ENCODE assay signal across 10 mouse cellular contexts in the genomic region with DNA sequence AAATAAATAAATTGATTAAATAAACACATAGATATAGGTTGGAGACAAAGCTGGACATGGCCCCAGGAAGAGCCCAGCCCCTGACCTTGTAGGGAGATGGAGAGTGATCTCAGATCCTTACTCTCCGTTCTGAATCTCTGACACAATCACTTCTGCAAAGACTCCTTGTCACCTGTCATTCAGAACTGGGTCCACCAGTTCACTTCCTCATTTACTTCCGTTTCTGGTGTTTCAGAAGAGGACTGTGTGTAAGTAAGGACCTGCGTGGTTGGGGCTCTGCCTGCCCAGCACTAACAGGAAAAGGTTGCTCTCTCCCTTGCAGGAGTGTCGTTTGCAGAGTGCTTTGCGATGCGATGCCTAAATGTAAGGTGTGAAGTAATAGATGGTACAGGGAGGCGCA. TPM values are rescaled to one million over a fixed set of nuclear protein-coding genes. Genes with fewer than 3 reads are reported as not detected.
DNase-seq lines count a peak whose midpoint lies in the region; ATAC-seq lines count a peak whose summit lies in the region.
"Had no signal": no experiment of that assay in that cellular context is flagged by ENCODE, and none has a peak within 500 bp of the region (broad histone marks: within the 10 kb centered on the region; RNA-seq: fewer than 3 reads in every experiment).

No protein-coding gene starts in this region.

- peak overlapping the region; percentile 16; the same call in 1 of the 2 replicates for H3K4me2 ChIP-seq in heart, embryonic 13.5 days

- H3K27ac ChIP-seq in heart, embryonic 13.5 days (replicated peaks) = peak overlapping the region; percentile 86

- peaks cover 14% of the 10 kb centered on the region; the same call in 1 of the 2 replicates for H3K36me3 ChIP-seq in heart, embryonic 13.5 days

- 59% methylated on average over 7 of the region's 7 CpGs for WGBS in heart, embryonic 13.5 days

- no peak for ATAC-seq in heart, embryonic 13.5 days (ENCODE audit: extremely low read depth, insufficient number of reproducible peaks, low FRiP score, low TSS enrichment)
- peak; percentile 79 for ATAC-seq in common myeloid progenitor, adult 5-6 weeks (replicated peaks; ENCODE audit: low read depth, poor library complexity, severe bottlenecking)

- H3K27me3 ChIP-seq in heart, embryonic 13.5 days (replicated peaks) = no peaks in the 10 kb centered on the region

- intact Hi-C loops in heart, postnatal 14 days (cut with DNase I) = loop anchor here (5.0 kb wide), 1 partner anchor 73 kb away; no protein-coding TSS in a partner anchor

- H3K4me3 ChIP-seq in heart, embryonic 13.5 days = no peak overlapping the region
- H3K4me3 ChIP-seq: liver, embryonic 13.5 days had no signal

- DNase-seq in heart, postnatal 14 days = no peak
- DNase-seq in B cell, adult 2 months = peak; percentile 66 to 67
- DNase-seq in lung, postnatal 25 days (ENCODE audit: low spot score) = peak; percentile 66
- DNase-seq in layer of hippocampus, postnatal 14 days (ENCODE audit: low spot score in 2 of 2) = no peak
- no peak for DNase-seq in thymus, adult 18-20 months
- DNase-seq in adrenal gland, postnatal 4 days (ENCODE audit: low spot score in 2 of 2) = no peak
- DNase-seq: liver, embryonic 13.5 days; retina, postnatal 1 day had no signal

- H3K4me1 ChIP-seq in heart, embryonic 13.5 days = peaks cover 68% of the 10 kb centered on the region

- peak overlapping the region; percentile 52 for H3K9ac ChIP-seq in heart, embryonic 13.5 days
- H3K9ac ChIP-seq: liver, embryonic 13.5 days had no signal

- no peaks in the 10 kb centered on the region for H3K9me3 ChIP-seq in heart, embryonic 13.5 days
- H3K9me3 ChIP-seq: liver, embryonic 13.5 days had no signal

RNA-seq across cellular contexts. Expression of a gene that starts 3.0 kb away (rescaled TPM):
- 67.8 and 74.5 TPM in 2 replicates for polyA plus RNA-seq in heart, embryonic 13.5 days (2015; fragmentation: Nextera tagmentation; extraction: Ambion mirVana)
- total RNA-seq in heart, postnatal 14 days (2021) = 1 to 10 TPM; 7.9 to 9.1 TPM
- 5.4 and 7.2 TPM in 2 replicates for total RNA-seq in common myeloid progenitor, adult 5-6 weeks (2017)
- total RNA-seq in layer of hippocampus, postnatal 14 days (2021) = 10 to 100 TPM; 50.3 to 53.0 TPM
- total RNA-seq in adrenal gland, postnatal 4 days (2021) = 10 to 100 TPM; 26.2 to 29.8 TPM

Comparison
In these comparisons a context has a peak if more than half of its experiments do, and no peak if none do; other contexts are left out.
1. DNase-seq: peak in B cell, adult 2 months (2 of 2) and lung, postnatal 25 days (single experiment); none in heart, postnatal 14 days (0 of 2), layer of hippocampus, postnatal 14 days (0 of 2), thymus, adult 18-20 months (0 of 2) and adrenal gland, postnatal 4 days (0 of 2).